Mouse (Mus musculus) thymus, postnatal 4 days (tissue): ENCODE measurements around the gene Exoc4.

Experiments used
- DNase-seq: peaks from one replicate; pipeline ENCODE4 v3.0.0; 2021

Exoc4 gene

GRCm38 (mm10) chr6:33960766-33961165 is 711.9 kb downstream of the Exoc4 start:
- no peak for DNase-seq

GRCm38 (mm10) chr6:33963092-33963491 is 714.2 kb downstream of the Exoc4 start:
- no peak for DNase-seq

GRCm38 (mm10) chr6:33965571-33965970 is 716.7 kb downstream of the Exoc4 start:
- no peak for DNase-seq

- DNase-seq, result no peak
Observed at GRCm38 (mm10) chr6:33968746-33969145, 719.9 kb downstream of the Exoc4 start.

GRCm38 (mm10) chr6:33972801-33973200 is 723.9 kb downstream of the Exoc4 start:
- no peak for DNase-seq

- DNase-seq, result no peak
Observed at GRCm38 (mm10) chr6:33976576-33976975, 727.7 kb downstream of the Exoc4 start.

- no peak for DNase-seq
Observed at GRCm38 (mm10) chr6:33977448-33977847, 728.6 kb downstream of the Exoc4 start.

GRCm38 (mm10) chr6:33977880-33978279 is 729.0 kb downstream of the Exoc4 start:
- no peak for DNase-seq

GRCm38 (mm10) chr6:33982709-33983108 is 733.8 kb downstream of the Exoc4 start:
- DNase-seq, result peak; percentile 42

- no peak for DNase-seq
Observed at GRCm38 (mm10) chr6:33987132-33987531, 738.2 kb downstream of the Exoc4 start.

- peak; percentile 27 for DNase-seq
Observed at GRCm38 (mm10) chr6:33992213-33993034, 743.5 kb downstream of the Exoc4 start.

- DNase-seq, result no peak
Observed at GRCm38 (mm10) chr6:33993842-33994241, 745.0 kb downstream of the Exoc4 start.

GRCm38 (mm10) chr6:33998590-33998989 is 749.7 kb downstream of the Exoc4 start:
- DNase-seq, result no peak

GRCm38 (mm10) chr6:33999530-33999929 is 750.6 kb downstream of the Exoc4 start:
- DNase-seq, result no peak

- no peak for DNase-seq
Observed at GRCm38 (mm10) chr6:34000644-34001043, 751.8 kb downstream of the Exoc4 start.

GRCm38 (mm10) chr6:34003033-34003432 is 754.1 kb downstream of the Exoc4 start:
- no peak for DNase-seq

GRCm38 (mm10) chr6:34013469-34013868 is 764.6 kb downstream of the Exoc4 start:
- no peak for DNase-seq
